Mouse (Mus musculus) thymus, adult 2 months (tissue): ENCODE results near the gene Creb5. TPM values are rescaled to one million over a fixed set of nuclear protein-coding genes. Genes with fewer than 3 reads are reported as not detected.

ENCODE experiments used
- DNase-seq: peaks from one replicate; pipeline ENCODE4 v3.0.0; 2021
- H3K27ac ChIP-seq: fragments of 200-500 bp; 2 replicates; pipeline ENCODE4 v1.5.1; 2012; ENCODE audit warnings: low read length, control low read depth; ENCODE audit not compliant: control insufficient read depth, insufficient read depth
- H3K27me3 ChIP-seq: fragments of 200-500 bp; 2 replicates; pipeline ENCODE4 v1.6.1; 2012; ENCODE audit warnings: mild to moderate bottlenecking, low read length, moderate library complexity, mixed read lengths; ENCODE audit not compliant: control insufficient read depth, insufficient read depth
- H3K36me3 ChIP-seq: fragments of 200-500 bp; 2 replicates; pipeline ENCODE4 v1.6.1; 2012; ENCODE audit warnings: mild to moderate bottlenecking, low read length, moderate library complexity; ENCODE audit not compliant: control insufficient read depth, insufficient read depth
- H3K4me1 ChIP-seq: fragments of 200-500 bp; replicated peaks from 2 replicates; pipeline ENCODE4 v1.6.1; 2012; ENCODE audit warnings: low read length; ENCODE audit not compliant: control insufficient read depth, insufficient read depth
- H3K4me3 ChIP-seq: fragments of 200-500 bp; 2 replicates; pipeline ENCODE4 v1.5.1; 2012; ENCODE audit warnings: mild to moderate bottlenecking, low read length, control low read depth, moderate library complexity; ENCODE audit not compliant: control insufficient read depth, insufficient read depth
- CTCF ChIP-seq: fragments of 200-500 bp; IDR thresholded peaks from 2 replicates; pipeline ENCODE4 v1.5.1; 2012; ENCODE audit warnings: mild to moderate bottlenecking, control low read depth, low read length, moderate library complexity, borderline replicate concordance; ENCODE audit not compliant: control insufficient read depth, poor library complexity, insufficient read depth; ENCODE audit errors: extremely low read depth
- POLR2A ChIP-seq: fragments of 200-500 bp; IDR thresholded peaks from 2 replicates; pipeline ENCODE4 v1.6.1; 2012; ENCODE audit warnings: mild to moderate bottlenecking, low read length, control low read depth, moderate library complexity; ENCODE audit not compliant: control insufficient read depth, poor library complexity, insufficient read depth; ENCODE audit errors: extremely low read depth
- WGBS: fragments of 180-500 bp; shearing (Covaris S2); methylation state at CpG from one replicate; pipeline ENCODE4 v1.1.7; 2018; 5-methylcytosine and 5-hydroxymethylcytosine counted together
- polyA plus RNA-seq: library from polyadenylated mRNA; depleted of rRNA; stranded (reverse); fragments of >200 nt; gene quantifications from 2 replicates; pipeline ENCODE4 v1.2.3, GENCODE M21; 2012

The Creb5 gene
- polyA plus RNA-seq, 1 experiment = 0.96 TPM

DNA sequence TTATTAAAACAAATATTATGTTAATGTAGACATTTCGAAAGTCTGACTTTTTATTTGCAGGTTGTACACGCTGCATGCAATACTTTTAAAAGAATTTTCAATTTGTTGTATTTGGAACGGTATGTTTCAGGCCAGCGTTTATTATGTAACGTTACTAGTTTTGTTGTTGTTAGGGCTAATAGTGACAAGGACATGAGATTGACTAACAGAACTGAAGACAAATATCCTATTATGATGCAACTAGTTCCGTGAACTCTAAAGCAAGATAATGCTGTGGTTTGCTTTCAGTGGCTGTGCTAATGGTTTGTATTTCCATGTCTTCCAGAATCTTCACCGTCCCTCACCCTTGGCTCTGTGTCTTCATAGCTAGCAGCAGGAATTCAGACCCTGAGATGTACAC lies 357.9 kb downstream of the Creb5 start:
- WGBS = 94% methylated on average over 7 of the region's 7 CpGs
- no peak for TF ChIP-seq CTCF
- no peak for TF ChIP-seq POLR2A

DNA sequence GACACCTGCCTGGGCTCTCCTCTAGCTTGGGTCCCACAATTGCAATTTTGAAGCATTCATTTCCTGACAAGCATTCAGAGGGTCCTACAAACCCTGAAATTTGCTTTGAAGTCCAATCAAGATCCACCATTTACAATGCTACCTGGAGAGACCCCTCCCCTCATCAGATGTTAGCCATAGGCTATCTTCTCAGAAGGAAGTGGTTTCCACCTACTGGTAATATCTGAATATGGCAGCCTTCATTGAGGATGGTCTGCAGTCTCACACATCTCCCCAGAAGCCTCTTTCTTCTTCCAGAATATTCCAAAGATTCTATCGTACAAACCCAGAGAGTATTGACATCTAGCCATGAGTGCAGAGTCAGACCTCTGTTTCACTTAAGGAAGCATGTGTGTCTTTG lies 362.7 kb downstream of the Creb5 start:
- H3K27ac ChIP-seq = no peak overlapping the region
- WGBS = 90% methylated on average over 1 of the region's 1 CpGs
- DNase-seq = no peak
- no peak overlapping the region for H3K4me3 ChIP-seq
- no peaks in the 10 kb centered on the region for H3K36me3 ChIP-seq
- TF ChIP-seq CTCF (no peak), POLR2A (no peak)
- no peaks in the 10 kb centered on the region for H3K4me1 ChIP-seq
- H3K27me3 ChIP-seq = no peaks in the 10 kb centered on the region

More for the DNA sequence above, 357.9 kb downstream of the Creb5 start:
- Histone ChIP-seq H3K4me1 (no peaks in the 10 kb centered on the region), H3K27ac (no peak overlapping the region), H3K27me3 (no peaks in the 10 kb centered on the region), H3K36me3 (no peaks in the 10 kb centered on the region), H3K4me3 (no peak overlapping the region)
- no peak for DNase-seq

DNA sequence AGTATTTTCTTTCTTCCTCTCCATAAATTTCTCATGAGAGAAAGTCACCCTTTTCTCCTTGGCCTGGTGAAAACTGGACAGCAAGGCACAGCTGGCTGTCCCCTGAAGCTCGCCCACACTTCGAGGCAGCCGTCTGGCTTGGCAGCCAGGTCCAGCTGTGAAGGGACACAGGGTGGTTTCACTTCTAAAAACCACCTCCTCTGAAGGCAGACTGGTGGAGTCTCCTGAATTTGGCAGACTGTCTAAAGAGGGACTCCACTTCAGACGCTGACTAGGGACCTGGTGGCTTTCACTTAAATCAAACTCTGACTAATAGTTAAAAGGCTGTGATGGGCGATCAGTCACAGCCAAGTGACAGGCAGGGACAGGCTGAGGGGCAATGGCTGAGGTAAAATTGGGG lies 365.6 kb downstream of the Creb5 start:
- Histone ChIP-seq H3K4me1 (no peaks in the 10 kb centered on the region), H3K27me3 (no peaks in the 10 kb centered on the region), H3K36me3 (no peaks in the 10 kb centered on the region), H3K27ac (no peak overlapping the region), H3K4me3 (no peak overlapping the region)
- TF ChIP-seq POLR2A = no peak
- TF ChIP-seq CTCF = no peak
- DNase-seq = no peak
- WGBS = 68% methylated on average over 5 of the region's 5 CpGs

DNA sequence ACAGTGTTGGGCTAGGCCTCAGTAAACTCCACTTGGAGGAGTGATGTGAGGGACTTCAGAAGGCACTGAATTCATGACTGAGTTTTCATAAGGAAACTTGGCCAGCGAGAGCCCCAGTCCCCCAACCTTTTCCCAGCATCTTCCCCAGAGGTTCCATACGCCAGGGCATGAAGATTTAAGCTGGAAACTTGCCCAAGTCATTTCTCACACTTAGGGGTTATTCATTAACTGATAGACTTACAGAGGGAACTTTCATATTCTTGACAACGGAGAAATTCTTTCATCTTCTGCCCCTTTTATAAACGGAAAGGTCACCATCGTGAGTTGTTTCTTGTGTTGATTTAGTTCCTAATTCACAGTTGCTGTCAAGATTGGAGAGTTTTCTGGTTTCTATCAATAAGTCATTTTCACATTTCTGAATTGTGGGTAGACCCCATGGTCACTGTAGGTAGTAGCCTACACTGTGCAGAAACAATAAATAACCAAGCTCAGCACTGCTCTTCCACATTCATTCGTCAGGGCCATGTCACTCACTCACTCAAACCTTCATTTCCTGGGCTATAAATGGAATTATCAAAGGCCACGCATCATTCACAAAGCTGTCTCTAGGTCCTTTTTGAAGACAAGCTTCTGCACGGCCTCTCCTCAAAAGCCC lies 366.8 kb downstream of the Creb5 start:
- no peaks in the 10 kb centered on the region for H3K27me3 ChIP-seq
- H3K4me3 ChIP-seq = no peak overlapping the region
- H3K36me3 ChIP-seq = no peaks in the 10 kb centered on the region
- no peaks in the 10 kb centered on the region for H3K4me1 ChIP-seq
- TF ChIP-seq POLR2A = no peak
- TF ChIP-seq CTCF = no peak
- no peak overlapping the region for H3K27ac ChIP-seq
- WGBS = 95% methylated on average over 8 of the region's 8 CpGs
- DNase-seq = no peak

DNA sequence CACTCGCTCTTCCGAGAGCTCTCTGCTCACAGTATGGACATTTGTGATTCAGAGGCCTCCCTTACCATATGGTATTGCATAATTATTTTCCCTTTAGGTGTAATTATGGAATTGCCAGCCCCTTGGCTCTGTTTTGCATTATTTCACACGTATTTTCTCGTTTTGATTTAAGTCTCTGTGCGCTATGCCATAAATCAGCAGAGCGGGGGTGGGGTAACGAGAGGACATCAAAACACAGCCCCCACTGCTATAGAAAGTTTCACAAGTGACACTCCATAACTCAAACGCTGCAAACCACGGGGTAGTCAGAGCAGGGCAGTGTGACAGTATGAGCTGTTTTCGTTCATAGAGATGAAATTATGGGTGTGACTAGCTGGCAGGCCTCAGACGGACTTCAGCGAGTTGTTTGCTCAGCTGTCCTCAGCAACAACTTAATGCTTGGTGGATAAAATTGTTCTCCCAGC lies 367.3 kb downstream of the Creb5 start:
- Histone ChIP-seq H3K4me3 (no peak overlapping the region), H3K27me3 (no peaks in the 10 kb centered on the region), H3K4me1 (no peaks in the 10 kb centered on the region), H3K27ac (no peak overlapping the region), H3K36me3 (no peaks in the 10 kb centered on the region)
- WGBS = 80% methylated on average over 12 of the region's 12 CpGs
- TF ChIP-seq CTCF (no peak), POLR2A (no peak)
- no peak for DNase-seq

DNA sequence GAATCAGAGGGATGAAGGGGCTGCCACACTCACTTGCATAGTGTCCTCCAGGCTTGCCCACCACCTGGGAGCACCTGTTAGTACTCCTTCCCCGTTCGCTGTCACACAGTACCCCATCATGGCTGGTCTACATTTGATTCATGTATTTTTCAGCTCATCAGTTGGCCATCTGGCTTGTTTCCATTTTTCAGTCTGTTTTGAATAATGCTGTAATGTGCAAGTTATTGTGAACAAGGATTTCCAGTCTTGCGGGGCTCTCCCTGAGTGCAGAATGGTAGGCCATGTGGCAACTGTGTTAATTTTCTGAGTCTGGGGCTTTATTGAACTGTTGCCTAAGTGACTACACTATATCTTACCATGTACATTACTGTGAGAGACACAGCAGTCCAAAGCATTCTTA lies 369.4 kb downstream of the Creb5 start:
- no peak for TF ChIP-seq CTCF
- no peak for TF ChIP-seq POLR2A
- H3K27ac ChIP-seq = no peak overlapping the region
- no peak for DNase-seq
- no peaks in the 10 kb centered on the region for H3K36me3 ChIP-seq
- 96% methylated on average over 3 of the region's 3 CpGs for WGBS
- H3K4me1 ChIP-seq = no peaks in the 10 kb centered on the region
- no peaks in the 10 kb centered on the region for H3K27me3 ChIP-seq
- H3K4me3 ChIP-seq = no peak overlapping the region

DNA sequence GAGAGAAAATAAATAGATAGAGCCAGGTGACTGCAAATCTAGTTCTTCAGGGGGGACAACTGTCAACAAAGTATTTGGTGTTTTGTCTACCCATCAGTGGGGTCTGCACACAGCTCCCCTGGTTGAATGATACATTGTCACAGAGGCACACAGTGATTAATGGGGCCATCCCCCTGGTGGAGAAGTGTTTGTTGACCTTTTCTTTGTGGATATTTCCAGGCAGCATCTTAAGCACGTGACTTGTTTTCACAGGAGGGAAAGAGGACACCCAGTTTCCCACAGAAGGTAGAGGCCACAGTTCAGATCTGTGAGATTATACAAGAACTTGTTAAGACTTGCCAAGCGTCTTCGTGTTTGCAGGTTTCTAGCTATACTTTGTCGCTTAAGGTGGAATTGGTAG lies 370.4 kb downstream of the Creb5 start:
- WGBS = 89% methylated on average over 4 of the region's 4 CpGs
- no peaks in the 10 kb centered on the region for H3K27me3 ChIP-seq
- TF ChIP-seq POLR2A (no peak), CTCF (no peak)
- no peaks in the 10 kb centered on the region for H3K36me3 ChIP-seq
- no peak overlapping the region for H3K4me3 ChIP-seq
- no peak for DNase-seq
- no peak overlapping the region for H3K27ac ChIP-seq
- H3K4me1 ChIP-seq = no peaks in the 10 kb centered on the region
